Comparison of ENCODE assay signal across 18 mouse cellular contexts in the genomic region with DNA sequence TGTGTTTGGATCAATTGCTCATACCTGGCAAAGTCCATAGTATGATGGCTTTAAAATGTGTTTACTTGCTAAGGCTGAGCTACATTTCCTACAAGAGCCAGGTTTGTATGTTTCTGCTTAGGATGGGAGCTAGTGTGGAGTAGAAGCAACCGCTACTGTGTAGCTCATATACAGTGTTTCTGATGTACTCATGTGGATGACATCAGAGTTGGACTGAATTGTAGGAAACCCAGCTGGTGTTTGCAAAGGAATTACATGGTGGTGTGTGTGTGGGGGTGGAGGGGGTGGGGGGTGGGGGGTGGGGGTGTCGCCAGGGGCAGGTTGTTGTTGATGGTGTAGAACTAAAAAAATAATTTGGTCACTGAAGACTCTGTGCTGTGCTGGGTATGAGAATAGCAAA.
"Had no signal": no experiment of that assay in that cellular context is flagged by ENCODE, and none has a peak within 500 bp of the region (broad histone marks: within the 10 kb centered on the region; RNA-seq: fewer than 3 reads in every experiment).

No protein-coding gene starts in this region.

- H3K4me1 ChIP-seq: midbrain, embryonic 10.5 days; midbrain, embryonic 12.5 days; neural tube, embryonic 13.5 days; neural tube, embryonic 15.5 days had no signal

- H3K27ac ChIP-seq: midbrain, embryonic 10.5 days; midbrain, embryonic 12.5 days; neural tube, embryonic 13.5 days; neural tube, embryonic 15.5 days had no signal

- H3K4me3 ChIP-seq: midbrain, embryonic 10.5 days; midbrain, embryonic 12.5 days; myocyte; neural tube, embryonic 13.5 days; neural tube, embryonic 15.5 days had no signal

- H3K4me2 ChIP-seq: lung, embryonic 14.5 days; midbrain, embryonic 12.5 days; neural tube, embryonic 13.5 days; neural tube, embryonic 15.5 days had no signal

- DNase-seq: lung, embryonic 14.5 days; lung, postnatal 10 days; lung, postnatal 4 days; midbrain, embryonic 14.5 days; retina, postnatal 1 day; right cerebral cortex, adult 18-20 months; right cerebral cortex, postnatal 25 days; right cerebral cortex, postnatal 4 days; spleen, adult 18-20 months; thymus, adult 18-20 months; thymus, postnatal 14 days; thymus, postnatal 36 days had no signal

- H3K27me3 ChIP-seq: midbrain, embryonic 12.5 days; neural tube, embryonic 13.5 days; neural tube, embryonic 15.5 days had no signal

- H3K9me3 ChIP-seq: midbrain, embryonic 10.5 days; midbrain, embryonic 12.5 days; neural tube, embryonic 13.5 days; neural tube, embryonic 15.5 days had no signal

- H3K36me3 ChIP-seq: midbrain, embryonic 10.5 days; midbrain, embryonic 12.5 days; neural tube, embryonic 13.5 days; neural tube, embryonic 15.5 days had no signal

- ATAC-seq: midbrain, embryonic 16.5 days had no signal

- H3K9ac ChIP-seq: lung, embryonic 14.5 days; midbrain, embryonic 12.5 days; neural tube, embryonic 13.5 days; neural tube, embryonic 15.5 days had no signal
